Mouse (Mus musculus) left cerebral cortex, adult 2 months (tissue): ENCODE measurements at regions not wholly inside any gene's neighbourhood (a gene's known extent, or its start where the extent isn't known, plus 50 kb on each side); places are given as distances from the start of the nearest gene placed in this dataset.
A peak's percentile ranks its signal among the peaks of the same experiment; 100 is the strongest.

Source experiments
- DNase-seq, 2 experiments: peaks; one replicate each; pipeline ENCODE4 v3.0.0; 2021 to 2022; ENCODE audit warnings: low spot score in 2 of 2, mixed read lengths in 1 of 2; ENCODE audit errors: extremely low spot score in 1 of 2
- H3K27ac ChIP-seq: fragments of 200-600 bp; 2 replicates; pipeline ENCODE4 v1.8.1; 2022
- H3K4me3 ChIP-seq: fragments of 200-600 bp; 2 replicates; pipeline ENCODE4 v1.8.1; 2022
- CTCF ChIP-seq: fragments of 200-600 bp; IDR thresholded peaks from 2 replicates; pipeline ENCODE4 v1.8.1; 2022; ENCODE audit warnings: antibody characterized with exemption, mild to moderate bottlenecking, moderate library complexity
- intact Hi-C: fragments of 180-260 bp; cut with DNase I; formaldehyde crosslinking; loops from one replicate; pipeline ENCODE4 v1.15.1; 2025

GRCm38 (mm10) chr10:96733581-96733980 is 116.8 kb downstream of the Btg1 start:
- intact Hi-C loops, result no loop called here
- DNase-seq, result no peak
- no peak overlapping the region for H3K27ac ChIP-seq
- no peak for TF ChIP-seq CTCF
- H3K4me3 ChIP-seq, result no peak overlapping the region

GRCm38 (mm10) chr10:96735146-96735545 is 118.3 kb downstream of the Btg1 start:
- DNase-seq, result no peak
- no peak overlapping the region for H3K4me3 ChIP-seq
- intact Hi-C loops, result no loop called here
- H3K27ac ChIP-seq, result no peak overlapping the region
- no peak for TF ChIP-seq CTCF

- no peak for DNase-seq
- no peak overlapping the region for H3K27ac ChIP-seq
- intact Hi-C loops, result no loop called here
- TF ChIP-seq CTCF, result no peak
- no peak overlapping the region for H3K4me3 ChIP-seq
Observed at GRCm38 (mm10) chr10:96735885-96736628, 119.3 kb downstream of the Btg1 start.

- no peak overlapping the region for H3K27ac ChIP-seq
- H3K4me3 ChIP-seq, result no peak overlapping the region
- no peak for TF ChIP-seq CTCF
- DNase-seq, result no peak
- intact Hi-C loops, result no loop called here
Observed at GRCm38 (mm10) chr10:96737972-96738371, 121.2 kb downstream of the Btg1 start.

- intact Hi-C loops, result no loop called here
- no peak for TF ChIP-seq CTCF
- Histone ChIP-seq H3K4me3 (no peak overlapping the region), H3K27ac (no peak overlapping the region)
- no peak for DNase-seq
Observed at GRCm38 (mm10) chr10:96738606-96739005, 121.8 kb downstream of the Btg1 start.

- no peak overlapping the region for H3K27ac ChIP-seq
- DNase-seq, result no peak
- intact Hi-C loops, result no loop called here
- TF ChIP-seq CTCF, result no peak
- no peak overlapping the region for H3K4me3 ChIP-seq
Observed at GRCm38 (mm10) chr10:96744167-96744777, 127.5 kb downstream of the Btg1 start.

GRCm38 (mm10) chr10:96747015-96747663 is 130.3 kb downstream of the Btg1 start:
- no peak for DNase-seq
- Histone ChIP-seq H3K27ac (no peak overlapping the region), H3K4me3 (no peak overlapping the region)
- no peak for TF ChIP-seq CTCF
- intact Hi-C loops, result no loop called here

GRCm38 (mm10) chr10:96750861-96751260 is 134.1 kb downstream of the Btg1 start:
- peak; percentile 12 to 27 for DNase-seq
- Histone ChIP-seq H3K27ac (no peak overlapping the region), H3K4me3 (no peak overlapping the region)
- intact Hi-C loops, result no loop called here
- TF ChIP-seq CTCF, result no peak

GRCm38 (mm10) chr10:96751580-96752264 is 134.9 kb downstream of the Btg1 start:
- no peak overlapping the region for H3K27ac ChIP-seq
- TF ChIP-seq CTCF, result no peak
- H3K4me3 ChIP-seq, result no peak overlapping the region; the same call in 1 of the 2 replicates
- DNase-seq, result peak; percentile 46 to 61
- intact Hi-C loops, result no loop called here

GRCm38 (mm10) chr10:96752531-96752930 is 135.7 kb downstream of the Btg1 start:
- no peak overlapping the region for H3K27ac ChIP-seq
- no peak overlapping the region for H3K4me3 ChIP-seq
- no peak for DNase-seq
- no peak for TF ChIP-seq CTCF
- intact Hi-C loops, result no loop called here

- Histone ChIP-seq H3K27ac (no peak overlapping the region), H3K4me3 (no peak overlapping the region)
- intact Hi-C loops, result no loop called here
- TF ChIP-seq CTCF, result no peak
- DNase-seq, result no peak
Observed at GRCm38 (mm10) chr10:96753521-96753920, 136.7 kb downstream of the Btg1 start.

- intact Hi-C loops, result no loop called here
- TF ChIP-seq CTCF, result no peak
- H3K27ac ChIP-seq, result no peak overlapping the region
- H3K4me3 ChIP-seq, result no peak overlapping the region
- no peak for DNase-seq
Observed at GRCm38 (mm10) chr10:96755674-96756073, 138.9 kb downstream of the Btg1 start.
